Mouse (Mus musculus) brain, embryonic 14.5 days (tissue): ENCODE results near the gene Pycr2.

Experiments used
- CTCF ChIP-seq: fragments of 200-500 bp; IDR thresholded peaks from 2 replicates; pipeline ENCODE4 v1.5.1; 2012; ENCODE audit warnings: inconsistent platforms, mild to moderate bottlenecking, moderate library complexity, borderline replicate concordance; ENCODE audit not compliant: insufficient read depth, insufficient read length; ENCODE audit errors: extremely low read depth
- POLR2A ChIP-seq: fragments of 200-500 bp; IDR thresholded peaks from 2 replicates; pipeline ENCODE4 v1.6.1; 2012; ENCODE audit warnings: mild to moderate bottlenecking, inconsistent platforms, borderline replicate concordance; ENCODE audit not compliant: poor library complexity, insufficient read depth, insufficient read length, severe bottlenecking; ENCODE audit errors: extremely low read depth

GRCm38 (mm10) chr1:180934467-180935419 lies 30.6 kb downstream of the Pycr2 start, which contains the start of gene Lefty1:
- TF ChIP-seq CTCF (no peak), POLR2A (no peak)
